Mouse (Mus musculus) olfactory bulb, adult 2 months (tissue): ENCODE measurements around the gene Ctnna3. TPM values are rescaled to one million over a fixed set of nuclear protein-coding genes. Genes with fewer than 3 reads are reported as not detected.
A peak's percentile ranks its signal among the peaks of the same experiment; 100 is the strongest.

Experiments
- H3K27ac ChIP-seq: fragments of 200-500 bp; 2 replicates; pipeline ENCODE4 v1.5.1; 2012; ENCODE audit warnings: low read depth, low read length; ENCODE audit not compliant: insufficient read depth
- H3K4me1 ChIP-seq: fragments of 200-500 bp; 2 replicates; pipeline ENCODE4 v1.6.1; 2012; ENCODE audit warnings: low read length; ENCODE audit not compliant: control insufficient read depth, insufficient read depth
- H3K4me3 ChIP-seq: fragments of 200-500 bp; 2 replicates; pipeline ENCODE4 v1.5.1; 2012; ENCODE audit warnings: mild to moderate bottlenecking, low read depth, low read length, moderate library complexity; ENCODE audit not compliant: insufficient read depth
- CTCF ChIP-seq: fragments of 200-500 bp; IDR thresholded peaks from 2 replicates; pipeline ENCODE4 v1.5.1; 2012; ENCODE audit warnings: low read depth, mild to moderate bottlenecking, low read length, moderate library complexity; ENCODE audit not compliant: insufficient read depth
- POLR2A ChIP-seq: fragments of 200-500 bp; IDR thresholded peaks from 2 replicates; pipeline ENCODE4 v1.6.1; 2012; ENCODE audit warnings: mild to moderate bottlenecking, low read depth, low read length, moderate library complexity; ENCODE audit not compliant: insufficient read depth
- WGBS: fragments of 180-500 bp; shearing (Covaris S2); methylation state at CpG from one replicate; pipeline ENCODE4 v1.1.7; 2018; 5-methylcytosine and 5-hydroxymethylcytosine counted together
- polyA plus RNA-seq: library from polyadenylated mRNA; stranded (reverse); fragments of >200 nt; gene quantifications from 2 replicates; pipeline ENCODE4 v1.2.4, GENCODE M21; 2012; ENCODE audit warnings: low replicate concordance; ENCODE audit not compliant: missing spikeins, insufficient read depth, insufficient read length

Ctnna3 gene
- polyA plus RNA-seq, 1 experiment = not detected

GRCm38 (mm10) chr10:64088774-64089460, 659.0 kb downstream of the Ctnna3 start:
- WGBS = 36% methylated on average over 19 of the region's 19 CpGs
- Histone ChIP-seq H3K4me1 (no peaks in the 10 kb centered on the region), H3K27ac (peak overlapping the region; percentile 93), H3K4me3 (peak overlapping the region; percentile 65)
- TF ChIP-seq POLR2A (no peak), CTCF (no peak)

GRCm38 (mm10) chr10:64089680-64090460, 660.0 kb downstream of the Ctnna3 start, which contains the start of gene Lrrtm3:
Gene Lrrtm3 (minus strand): TSS chr10:64090277.
- peak within 1 kb of the TSS; percentile 70 for H3K4me3 ChIP-seq
- peak within 1 kb of the TSS; percentile 77 for H3K27ac ChIP-seq
- 7% methylated on average over 22 of the region's 22 CpGs for WGBS
- TF ChIP-seq POLR2A (no peak), CTCF (no peak)
- no peaks in the 10 kb centered on the region for H3K4me1 ChIP-seq

- Histone ChIP-seq H3K4me1 (no peaks in the 10 kb centered on the region), H3K27ac (no peak overlapping the region), H3K4me3 (no peak overlapping the region)
- no peak for TF ChIP-seq POLR2A
- no peak for TF ChIP-seq CTCF
- 100% methylated on average over 1 of the region's 1 CpGs for WGBS
Measured at GRCm38 (mm10) chr10:64096532-64096931, 666.6 kb downstream of the Ctnna3 start.

- H3K27ac ChIP-seq = no peak overlapping the region
- TF ChIP-seq POLR2A (no peak), CTCF (no peak)
- H3K4me3 ChIP-seq = no peak overlapping the region
- no peaks in the 10 kb centered on the region for H3K4me1 ChIP-seq
- WGBS = 96% methylated on average over 11 of the region's 11 CpGs
Measured at GRCm38 (mm10) chr10:64115246-64115645, 685.3 kb downstream of the Ctnna3 start.

- 91% methylated on average over 3 of the region's 3 CpGs for WGBS
- no peak overlapping the region for H3K27ac ChIP-seq
- TF ChIP-seq POLR2A = no peak
- TF ChIP-seq CTCF = no peak
- H3K4me3 ChIP-seq = no peak overlapping the region
- H3K4me1 ChIP-seq = no peaks in the 10 kb centered on the region
Measured at GRCm38 (mm10) chr10:64118833-64119232, 688.9 kb downstream of the Ctnna3 start.

- 59% methylated on average over 15 of the region's 15 CpGs for WGBS
- no peak overlapping the region for H3K27ac ChIP-seq
- no peak overlapping the region for H3K4me3 ChIP-seq
- H3K4me1 ChIP-seq = no peaks in the 10 kb centered on the region
- no peak for TF ChIP-seq CTCF
- no peak for TF ChIP-seq POLR2A
Measured at GRCm38 (mm10) chr10:64130397-64131150, 700.7 kb downstream of the Ctnna3 start.

GRCm38 (mm10) chr10:64133461-64133860, 703.6 kb downstream of the Ctnna3 start:
- H3K4me3 ChIP-seq = no peak overlapping the region
- 89% methylated on average over 3 of the region's 3 CpGs for WGBS
- no peak overlapping the region for H3K27ac ChIP-seq
- TF ChIP-seq CTCF (no peak), POLR2A (no peak)
- H3K4me1 ChIP-seq = no peaks in the 10 kb centered on the region

GRCm38 (mm10) chr10:64135481-64135880, 705.6 kb downstream of the Ctnna3 start:
- 27% methylated on average over 7 of the region's 7 CpGs for WGBS
- Histone ChIP-seq H3K4me3 (no peak overlapping the region), H3K27ac (no peak overlapping the region), H3K4me1 (no peaks in the 10 kb centered on the region)
- TF ChIP-seq CTCF (no peak), POLR2A (no peak)

- Histone ChIP-seq H3K4me1 (no peaks in the 10 kb centered on the region), H3K4me3 (no peak overlapping the region), H3K27ac (no peak overlapping the region)
- TF ChIP-seq POLR2A = no peak
- WGBS = 61% methylated on average over 3 of the region's 3 CpGs
Measured at GRCm38 (mm10) chr10:64146511-64146910, 716.6 kb downstream of the Ctnna3 start.
